Mouse (Mus musculus) C2C12 (cell line): ENCODE measurements around the gene Mgrn1. TPM values are rescaled to one million over a fixed set of nuclear protein-coding genes. Genes with fewer than 3 reads are reported as not detected.

Experiments used
- H3K27me3 ChIP-seq: one replicate; pipeline ENCODE4 v1.6.1; 2011; ENCODE audit not compliant: control insufficient read depth, insufficient read depth, insufficient read length
- H3K36me3 ChIP-seq: one replicate; pipeline ENCODE4 v1.6.1; 2011; ENCODE audit not compliant: control insufficient read depth, insufficient read depth
- H3K4me3 ChIP-seq: one replicate; pipeline ENCODE4 v1.5.1; 2011; ENCODE audit warnings: mild to moderate bottlenecking, control low read depth; ENCODE audit not compliant: poor library complexity, insufficient read depth, severe bottlenecking
- H3K79me2 ChIP-seq: one replicate; pipeline ENCODE4 v1.6.1; 2011; ENCODE audit not compliant: control insufficient read depth, insufficient read depth
- H3K79me3 ChIP-seq: one replicate; pipeline ENCODE4 v1.6.1; 2011; ENCODE audit warnings: low read depth, control low read depth
- H3ac ChIP-seq: one replicate; pipeline ENCODE3; 2011; ENCODE audit warnings: low read depth; ENCODE audit not compliant: control insufficient read depth, insufficient read length
- CEBPB ChIP-seq: IDR thresholded peaks from one replicate; pipeline ENCODE4 v1.6.1; 2011; ENCODE audit warnings: low read depth, mild to moderate bottlenecking, control low read depth, moderate library complexity
- CTCF ChIP-seq: IDR thresholded peaks from one replicate; pipeline ENCODE4 v1.5.1; 2011; ENCODE audit not compliant: control insufficient read depth, insufficient read depth, insufficient read length
- FOSL1 ChIP-seq: IDR thresholded peaks from one replicate; pipeline ENCODE4 v1.8.0; 2011; ENCODE audit warnings: mild to moderate bottlenecking, low read length; ENCODE audit not compliant: poor library complexity, insufficient read depth, severe bottlenecking
- MAX ChIP-seq: IDR thresholded peaks from one replicate; pipeline ENCODE4 v1.6.1; 2011; ENCODE audit warnings: mild to moderate bottlenecking, control low read depth
- MYOD1 ChIP-seq: IDR thresholded peaks from one replicate; pipeline ENCODE4 v1.6.1; 2011; ENCODE audit warnings: low read depth; ENCODE audit not compliant: control insufficient read depth, insufficient read length
- MYOG ChIP-seq: IDR thresholded peaks from one replicate; pipeline ENCODE4 v1.6.1; 2011; ENCODE audit not compliant: control insufficient read depth, insufficient read length; ENCODE audit errors: extremely low read depth
- USF1 ChIP-seq: IDR thresholded peaks from one replicate; pipeline ENCODE4 v1.6.1; 2011; ENCODE audit warnings: low read depth, mild to moderate bottlenecking, control low read depth, moderate library complexity
- polyA plus RNA-seq: library from polyadenylated mRNA; unstranded; fragments of >200 nt; fragmentation: generic; extraction: Trizol; gene quantifications from one replicate; pipeline ENCODE4 v1.2.1, GENCODE M21; 2012; ENCODE audit warnings: missing spikeins

The Mgrn1 gene
- polyA plus RNA-seq, 1 experiment: 50.3 TPM

- Histone ChIP-seq H3K79me2 (peaks cover 15% of the 10 kb centered on the region), H3K4me3 (no peak overlapping the region), H3K79me3 (peaks cover 3% of the 10 kb centered on the region), H3K36me3 (peaks cover 51% of the 10 kb centered on the region), H3K27me3 (no peaks in the 10 kb centered on the region), H3ac (no peak overlapping the region)
- TF ChIP-seq FOSL1 (no peak), MAX (no peak), MYOG (no peak), CTCF (no peak), MYOD1 (no peak), USF1 (no peak), CEBPB (no peak)
Measured at GRCm38 (mm10) chr16:4942868-4943267, 56.8 kb downstream of the Mgrn1 start.

DNA sequence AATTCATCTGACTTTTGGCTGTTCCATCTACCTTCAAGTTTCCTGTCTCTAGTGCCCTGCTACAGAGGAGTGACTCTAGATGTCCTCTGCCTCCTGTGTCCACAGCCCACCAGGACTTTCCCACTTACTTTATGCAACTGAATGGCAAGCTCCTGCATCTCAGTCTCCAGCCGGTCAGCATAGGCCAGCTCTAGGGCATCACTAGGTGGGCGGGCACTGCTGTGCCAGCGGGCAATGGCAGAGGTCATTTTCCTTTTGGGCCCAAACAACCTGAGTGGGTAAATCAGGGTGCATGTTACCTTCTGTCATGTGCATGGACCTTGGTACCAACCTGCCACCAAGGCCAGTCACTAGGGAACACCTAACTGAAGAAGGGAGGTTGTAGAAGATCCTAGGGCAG, 57.4 kb downstream of the Mgrn1 start:
- TF ChIP-seq USF1 (no peak), MYOD1 (no peak), CEBPB (no peak), MYOG (no peak), MAX (no peak), FOSL1 (no peak), CTCF (no peak)
- no peak overlapping the region for H3ac ChIP-seq
- H3K79me3 ChIP-seq: peaks cover 3% of the 10 kb centered on the region
- H3K79me2 ChIP-seq: peaks cover 15% of the 10 kb centered on the region
- H3K4me3 ChIP-seq: no peak overlapping the region
- no peaks in the 10 kb centered on the region for H3K27me3 ChIP-seq
- H3K36me3 ChIP-seq: peaks cover 56% of the 10 kb centered on the region

GRCm38 (mm10) chr16:4945415-4945814, 59.4 kb downstream of the Mgrn1 start:
- H3K79me2 ChIP-seq: no peaks in the 10 kb centered on the region
- H3K27me3 ChIP-seq: no peaks in the 10 kb centered on the region
- H3K79me3 ChIP-seq: no peaks in the 10 kb centered on the region
- no peak for TF ChIP-seq MYOD1
- no peak for TF ChIP-seq CTCF
- TF ChIP-seq MYOG: no peak
- no peak for TF ChIP-seq MAX
- TF ChIP-seq USF1: no peak
- no peak for TF ChIP-seq FOSL1
- no peak for TF ChIP-seq CEBPB
- H3K36me3 ChIP-seq: peaks cover 65% of the 10 kb centered on the region
- H3K4me3 ChIP-seq: no peak overlapping the region
- H3ac ChIP-seq: no peak overlapping the region

- no peak for TF ChIP-seq USF1
- peaks cover 61% of the 10 kb centered on the region for H3K36me3 ChIP-seq
- no peak overlapping the region for H3ac ChIP-seq
- no peak overlapping the region for H3K4me3 ChIP-seq
- H3K79me3 ChIP-seq: no peaks in the 10 kb centered on the region
- no peaks in the 10 kb centered on the region for H3K79me2 ChIP-seq
- H3K27me3 ChIP-seq: no peaks in the 10 kb centered on the region
Measured at GRCm38 (mm10) chr16:4946155-4946554, 60.1 kb downstream of the Mgrn1 start.

DNA sequence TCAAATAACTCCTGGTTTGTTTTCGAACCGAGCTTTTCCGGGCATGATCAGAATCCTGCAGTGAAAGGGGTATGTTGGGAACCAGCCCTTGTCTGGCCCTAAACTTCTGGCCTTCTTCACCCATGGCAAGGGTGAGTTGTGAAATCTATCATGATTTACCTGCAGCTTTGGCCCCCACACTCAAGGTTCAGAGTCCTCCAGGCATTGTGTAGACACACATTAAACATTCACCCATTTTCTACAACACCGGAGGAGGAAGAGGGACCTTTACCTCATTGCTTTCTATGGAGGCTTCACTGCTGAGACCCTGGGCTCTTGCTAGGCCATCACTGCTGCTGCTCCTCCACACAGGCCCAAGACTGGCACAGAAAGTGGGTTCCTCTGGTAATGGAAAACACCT, 61.3 kb downstream of the Mgrn1 start:
- Histone ChIP-seq H3K79me3 (no peaks in the 10 kb centered on the region), H3ac (no peak overlapping the region), H3K79me2 (no peaks in the 10 kb centered on the region), H3K27me3 (no peaks in the 10 kb centered on the region), H3K4me3 (no peak overlapping the region), H3K36me3 (peaks cover 61% of the 10 kb centered on the region)
- TF ChIP-seq CEBPB (no peak), MAX (no peak), FOSL1 (no peak), USF1 (no peak), MYOG (no peak), MYOD1 (no peak), CTCF (no peak)

- H3K79me2 ChIP-seq: peaks cover 30% of the 10 kb centered on the region
- H3K79me3 ChIP-seq: peaks cover 9% of the 10 kb centered on the region
- peaks cover 31% of the 10 kb centered on the region for H3K36me3 ChIP-seq
- H3K27me3 ChIP-seq: no peaks in the 10 kb centered on the region
- TF ChIP-seq MAX (no peak), USF1 (no peak), FOSL1 (no peak), MYOD1 (no peak), CTCF (no peak), CEBPB (no peak), MYOG (no peak)
- H3K4me3 ChIP-seq: no peak overlapping the region
- no peak overlapping the region for H3ac ChIP-seq
Measured at GRCm38 (mm10) chr16:4956609-4957008, 70.6 kb downstream of the Mgrn1 start.
